Mouse (Mus musculus) brown adipose tissue, adult 24 weeks (tissue): ENCODE measurements around the gene Draxin. TPM values are rescaled to one million over a fixed set of nuclear protein-coding genes. Genes with fewer than 3 reads are reported as not detected.
"Not testable (repeated sequence)": the region's sequence is repeated elsewhere in the genome, so short reads cannot be mapped to it uniquely, and the experiment has no call there.

Experiments used
- H3K27ac ChIP-seq: fragments of 200-500 bp; replicated peaks from 2 replicates; pipeline ENCODE4 v1.5.1; 2012; ENCODE audit warnings: low read depth, mild to moderate bottlenecking, low read length
- H3K4me1 ChIP-seq: fragments of 200-500 bp; 2 replicates; pipeline ENCODE4 v1.6.1; 2012; ENCODE audit warnings: low read length, mixed read lengths; ENCODE audit not compliant: control insufficient read depth, insufficient read depth, insufficient read length
- H3K4me3 ChIP-seq: fragments of 200-500 bp; 2 replicates; pipeline ENCODE4 v1.5.1; 2012; ENCODE audit warnings: low read depth, mild to moderate bottlenecking, low read length, moderate library complexity; ENCODE audit not compliant: insufficient read depth
- polyA plus RNA-seq: library from polyadenylated mRNA; stranded (reverse); fragments of >200 nt; gene quantifications from 2 replicates; pipeline ENCODE4 v1.2.4, GENCODE M21; 2012; ENCODE audit not compliant: missing spikeins, insufficient read depth, insufficient read length

Gene Draxin
- polyA plus RNA-seq, 1 experiment: not detected

DNA sequence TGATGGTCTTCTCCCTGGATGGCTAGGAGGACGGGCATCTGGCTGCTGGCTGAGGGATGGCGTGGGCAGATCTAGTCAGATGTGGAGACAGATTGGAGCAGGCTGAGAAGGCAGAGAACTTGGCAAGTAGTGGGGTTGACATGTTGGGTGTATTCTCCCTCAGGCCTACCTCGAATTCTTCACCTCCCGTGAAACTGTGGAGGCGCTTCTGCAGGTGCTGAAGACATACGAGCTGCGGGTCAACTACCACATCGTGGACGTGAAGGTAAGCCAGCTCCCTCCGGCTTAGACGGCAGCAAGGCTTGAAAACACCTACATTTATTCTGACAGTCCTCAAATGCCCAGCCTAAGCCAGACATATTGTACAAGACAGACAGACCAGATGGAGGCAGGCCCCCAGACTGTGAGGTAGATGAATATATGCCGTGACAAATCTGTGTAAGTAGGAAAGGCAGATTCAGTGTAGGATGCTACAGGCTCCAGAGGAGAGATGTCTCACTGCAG lies 77.0 kb downstream of the Draxin start:
- Histone ChIP-seq H3K4me3 (no peak overlapping the region), H3K4me1 (no peaks in the 10 kb centered on the region), H3K27ac (no peak overlapping the region)

DNA sequence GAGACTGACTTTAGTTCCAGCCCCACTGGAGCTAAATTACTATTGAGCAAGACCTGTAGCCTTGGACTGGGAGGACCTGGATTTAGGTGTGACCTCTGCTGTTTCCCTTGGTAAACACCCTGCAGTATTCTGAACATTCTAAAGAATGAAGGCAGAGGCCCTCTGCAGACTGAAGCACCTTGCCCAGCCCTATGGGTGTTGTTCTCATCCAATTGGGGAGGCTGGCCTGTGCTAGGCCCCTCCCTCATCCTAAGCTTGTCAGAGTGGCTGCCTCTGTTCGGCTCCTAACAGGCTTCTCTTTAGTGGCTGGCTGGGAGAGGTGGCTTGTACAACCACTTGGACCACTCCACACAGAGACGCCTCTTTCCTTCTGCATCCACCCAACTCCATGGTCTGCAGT lies 77.5 kb downstream of the Draxin start:
- Histone ChIP-seq H3K4me3 (no peak overlapping the region), H3K4me1 (no peaks in the 10 kb centered on the region), H3K27ac (no peak overlapping the region)

DNA sequence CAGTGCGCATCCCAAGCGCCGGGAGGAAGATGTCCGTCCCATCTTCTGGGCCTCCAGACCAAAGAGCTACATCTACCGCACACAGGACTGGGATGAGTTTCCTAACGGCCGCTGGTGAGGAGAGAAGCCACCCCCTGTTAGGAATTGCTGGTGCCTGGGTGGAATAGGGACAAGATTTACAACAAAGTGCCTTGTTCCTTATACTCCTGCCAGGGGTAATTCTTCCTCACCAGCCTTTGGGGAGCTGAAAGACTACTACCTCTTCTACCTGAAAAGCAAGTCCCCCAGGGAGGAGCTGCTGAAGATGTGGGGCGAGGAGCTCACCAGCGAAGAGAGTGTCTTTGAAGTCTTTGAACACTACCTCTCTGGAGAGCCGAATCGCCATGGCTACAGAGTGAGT lies 78.6 kb downstream of the Draxin start:
- H3K4me3 ChIP-seq: no peak overlapping the region
- H3K27ac ChIP-seq: no peak overlapping the region
- H3K4me1 ChIP-seq: no peaks in the 10 kb centered on the region

DNA sequence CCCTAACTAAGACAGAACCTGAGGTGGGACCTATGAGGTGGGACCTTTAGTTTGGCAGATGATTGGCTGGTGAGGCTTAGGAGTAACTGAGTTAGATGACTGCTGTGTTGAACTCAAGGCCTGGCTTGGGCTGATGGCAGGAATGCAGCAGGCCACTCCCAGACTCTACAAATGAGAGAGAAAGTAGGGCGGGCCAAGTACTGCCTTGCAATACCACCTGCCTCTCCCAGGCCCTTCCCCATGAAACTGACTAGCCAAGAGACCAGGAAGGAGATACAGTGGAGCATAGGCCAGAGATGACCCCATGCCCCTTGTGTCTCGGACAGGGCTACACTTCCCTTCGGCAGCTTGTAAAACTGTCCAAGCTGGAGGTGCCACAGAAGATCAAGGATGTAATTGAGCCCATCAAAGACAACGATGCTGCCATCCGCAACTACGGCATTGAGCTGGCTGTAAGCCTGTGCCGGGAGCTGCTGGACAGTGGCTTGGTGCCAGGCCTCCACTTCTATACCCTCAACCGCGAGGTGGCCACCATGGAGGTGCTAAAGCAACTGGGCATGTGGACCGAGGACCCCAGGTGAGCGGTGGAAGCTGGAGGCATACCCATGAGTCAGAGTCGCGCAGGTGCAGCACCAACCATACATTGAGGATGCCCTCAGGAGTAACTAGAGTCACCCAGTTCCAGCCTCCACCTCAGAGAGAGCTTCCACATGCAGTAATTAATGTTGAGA lies 79.3 kb downstream of the Draxin start:
- H3K4me1 ChIP-seq: no peaks in the 10 kb centered on the region
- no peak overlapping the region for H3K27ac ChIP-seq
- H3K4me3 ChIP-seq: no peak overlapping the region

DNA sequence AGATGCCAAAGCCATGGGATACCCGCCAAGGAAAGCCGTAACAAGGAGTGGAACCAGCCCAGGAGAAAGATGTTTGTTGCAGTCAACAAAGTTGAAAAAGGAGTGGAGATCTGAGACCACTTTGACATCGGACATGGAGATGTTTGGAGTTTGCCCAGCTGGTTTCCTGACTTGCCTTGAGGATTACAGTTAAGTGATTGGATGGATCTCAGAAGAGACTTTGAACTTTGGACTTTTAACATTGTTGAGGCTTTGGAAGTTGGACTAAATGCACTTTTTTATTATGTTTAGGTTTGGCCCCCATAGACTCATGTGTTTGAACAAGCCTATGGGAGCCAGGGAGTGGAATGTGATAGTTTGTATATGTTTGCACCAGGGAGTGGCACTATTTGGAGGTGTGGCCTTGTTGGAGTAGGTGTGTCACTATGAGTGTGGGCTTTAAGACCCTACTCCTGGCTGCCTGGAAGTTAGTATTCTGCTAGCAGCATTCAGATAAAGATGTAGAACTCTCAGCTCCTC lies 80.0 kb downstream of the Draxin start:
- not testable (repeated sequence) for H3K4me3 ChIP-seq, H3K27ac ChIP-seq, H3K4me1 ChIP-seq

Other genes starting within 250 kb of the Draxin start
- 156 and 170 TPM in 2 replicates for gene Mfn2, start 226.0 kb downstream of the Draxin start, polyA plus RNA-seq
- 24.8 and 28.6 TPM in 2 replicates for gene Plod1, start 193.9 kb downstream of the Draxin start, polyA plus RNA-seq
- gene 2510039O18Rik, start 189.8 kb downstream of the Draxin start, polyA plus RNA-seq: 18.7 and 19.7 TPM in 2 replicates
- gene Nppb, start 144.9 kb downstream of the Draxin start, polyA plus RNA-seq: not detected in 2 replicates
- not detected in 2 replicates for gene Nppa, start 130.0 kb downstream of the Draxin start, polyA plus RNA-seq
- 5.0 and 5.7 TPM in 2 replicates for gene Clcn6, start 91.9 kb downstream of the Draxin start, polyA plus RNA-seq
- gene Mthfr, start 91.6 kb downstream of the Draxin start, polyA plus RNA-seq: 5.7 and 6.9 TPM in 2 replicates
- gene Agtrap, start 42.7 kb downstream of the Draxin start, polyA plus RNA-seq: 8.1 and 8.2 TPM in 2 replicates
- 21.6 and 26.2 TPM in 2 replicates for gene Mad2l2, start 314 bp downstream of the Draxin start, polyA plus RNA-seq
- 37.2 and 41.9 TPM in 2 replicates for gene Fbxo6, start 21.4 kb upstream of the Draxin start, polyA plus RNA-seq
- 9.1 and 21.6 TPM in 2 replicates for gene Fbxo44, start 29.8 kb upstream of the Draxin start, polyA plus RNA-seq
- not detected in 2 replicates for gene Fbxo2, start 29.9 kb upstream of the Draxin start, polyA plus RNA-seq
- not detected in 2 replicates for gene Disp3, start 157.3 kb upstream of the Draxin start, polyA plus RNA-seq